Mouse (Mus musculus): ENCODE results near the gene Erich3. TPM values are rescaled to one million over a fixed set of nuclear protein-coding genes. Genes with fewer than 3 reads are reported as not detected.

The Erich3 gene
- total and polyA plus RNA-seq, 2 experiments from 2014 or later, result 0.08 TPM; not detected in 1

DNA sequence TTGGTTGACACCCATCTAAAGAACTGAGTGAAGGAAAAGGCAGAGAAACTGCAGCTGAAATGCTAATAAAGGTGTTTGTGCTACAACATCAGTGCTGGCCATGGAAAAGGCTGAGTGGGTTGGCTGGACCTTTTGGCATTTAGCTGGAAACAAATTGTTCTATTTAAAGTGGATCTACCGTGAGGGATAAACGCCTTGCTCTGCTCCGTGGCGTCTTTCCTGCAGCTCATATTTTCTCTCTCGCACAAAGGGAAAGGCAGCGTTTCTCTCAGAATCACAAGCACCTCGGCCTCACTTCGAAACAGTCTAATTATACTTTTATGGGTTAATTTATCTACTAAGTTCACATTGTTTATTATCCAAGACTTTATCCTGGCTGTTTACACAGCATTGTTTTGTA lies 136.8 kb downstream of the Erich3 start:
- Histone ChIP-seq H3K4me2 (ENCODE audit: low read depth, low read length) (no peak overlapping the region), H3K9me3 (replicated peaks; ENCODE audit: control insufficient read depth, low read length) (no peaks in the 10 kb centered on the region), H3K27me3 (ENCODE audit: control insufficient read depth, insufficient read depth, low read length) (no peaks in the 10 kb centered on the region), H3K36me3 (replicated peaks; ENCODE audit: control insufficient read depth, insufficient read depth, low read length) (0 out of 2 replicates have a peak, but pooled peaks cover 8% of the 10 kb centered on the region), H3K27ac (ENCODE audit: low read depth) (no peak overlapping the region), H3K4me3 (ENCODE audit: low read depth, low read length) (no peak overlapping the region), H3K4me1 (ENCODE audit: control insufficient read depth, insufficient read depth) (no peaks in the 10 kb centered on the region), H3K9ac (replicated peaks; ENCODE audit: low read depth, low read length) (no peak overlapping the region)
- WGBS, result 72% methylated on average over 8 of the region's 8 CpGs
- no peak for TF ChIP-seq EP300 (IDR thresholded peaks at IDR 0.05; ENCODE audit: low read depth)
- TF ChIP-seq CTCF (IDR thresholded peaks at IDR 0.05; ENCODE audit: low read depth), result no peak
- no peak for DNase-seq (ENCODE audit: low spot score)
- ATAC-seq (ENCODE audit: insufficient read depth, low read depth), result no peak

DNA sequence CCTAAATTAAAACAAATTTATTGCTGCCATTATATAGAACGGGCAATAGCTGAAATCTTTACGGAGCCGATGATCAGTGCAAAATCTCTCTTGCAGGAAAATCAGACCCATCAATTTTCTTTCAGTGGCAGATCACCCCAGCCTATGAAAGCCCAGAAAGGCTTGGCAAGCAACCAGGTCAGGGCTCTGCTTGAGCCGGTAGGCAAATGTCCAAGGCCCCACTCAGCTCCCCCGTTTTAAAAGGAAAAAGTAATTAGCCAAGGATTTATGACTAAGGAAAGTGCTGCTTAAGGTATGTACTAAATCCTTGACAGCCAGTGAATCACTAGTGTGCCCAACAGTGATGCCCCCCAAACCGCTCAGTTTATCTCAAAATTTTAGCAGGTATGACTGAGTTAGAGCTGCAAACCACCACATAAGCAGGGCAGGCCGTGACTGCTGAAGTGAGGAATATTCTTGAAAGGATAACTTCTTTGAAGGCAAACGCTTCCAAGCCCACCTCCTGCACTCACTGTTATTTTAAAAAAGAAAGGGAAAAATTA lies 137.3 kb downstream of the Erich3 start:
- no peak overlapping the region for H3K4me3 ChIP-seq (ENCODE audit: low read depth, low read length)
- ATAC-seq (ENCODE audit: insufficient read depth, low read depth) (no peak), DNase-seq (ENCODE audit: low spot score) (no peak)
- no peaks in the 10 kb centered on the region for H3K9me3 ChIP-seq (replicated peaks; ENCODE audit: control insufficient read depth, low read length)
- WGBS, result 71% methylated on average over 8 of the region's 8 CpGs
- no peak for TF ChIP-seq EP300 (IDR thresholded peaks at IDR 0.05; ENCODE audit: low read depth)
- TF ChIP-seq CTCF (IDR thresholded peaks at IDR 0.05; ENCODE audit: low read depth), result no peak
- no peak overlapping the region for H3K4me2 ChIP-seq (ENCODE audit: low read depth, low read length)
- H3K9ac ChIP-seq (replicated peaks; ENCODE audit: low read depth, low read length), result no peak overlapping the region
- no peak overlapping the region for H3K27ac ChIP-seq (ENCODE audit: low read depth)
- H3K4me1 ChIP-seq (ENCODE audit: control insufficient read depth, insufficient read depth), result no peaks in the 10 kb centered on the region
- H3K36me3 ChIP-seq (replicated peaks; ENCODE audit: control insufficient read depth, insufficient read depth, low read length), result 0 out of 2 replicates have a peak, but pooled peaks cover 8% of the 10 kb centered on the region
- H3K27me3 ChIP-seq (ENCODE audit: control insufficient read depth, insufficient read depth, low read length), result no peaks in the 10 kb centered on the region

DNA sequence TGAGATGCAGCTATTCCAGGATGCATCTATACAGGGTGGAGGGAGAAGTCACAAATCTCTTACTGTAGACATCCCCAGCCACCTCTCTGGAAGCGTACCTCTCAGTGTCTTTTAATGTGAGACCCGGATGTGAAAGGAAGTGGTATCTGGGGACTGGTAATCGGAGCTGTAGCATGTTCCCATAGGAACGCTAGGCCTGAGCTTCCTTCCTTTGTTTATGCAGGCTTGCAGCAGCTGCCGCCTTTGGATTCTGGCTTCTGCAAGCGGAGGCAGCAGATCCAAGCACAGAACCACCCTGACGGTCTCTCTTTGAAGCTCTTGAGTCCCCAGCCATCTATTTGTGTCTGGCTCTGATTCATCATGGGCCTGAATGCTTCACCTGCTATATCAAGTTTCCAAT lies 143.0 kb downstream of the Erich3 start:
- H3K36me3 ChIP-seq (replicated peaks; ENCODE audit: control insufficient read depth, insufficient read depth, low read length), result peaks cover 12% of the 10 kb centered on the region; the same call in 1 of the 2 replicates
- ATAC-seq (ENCODE audit: insufficient read depth, low read depth) (peak; percentile 60), DNase-seq (ENCODE audit: low spot score) (peak; percentile 41)
- no peak overlapping the region for H3K9ac ChIP-seq (replicated peaks; ENCODE audit: low read depth, low read length)
- 34% methylated on average over 7 of the region's 7 CpGs for WGBS
- no peak overlapping the region for H3K27ac ChIP-seq (ENCODE audit: low read depth)
- TF ChIP-seq EP300 (IDR thresholded peaks at IDR 0.05; ENCODE audit: low read depth), result no peak
- no peak for TF ChIP-seq CTCF (IDR thresholded peaks at IDR 0.05; ENCODE audit: low read depth)
- no peak overlapping the region for H3K4me3 ChIP-seq (ENCODE audit: low read depth, low read length)
- H3K27me3 ChIP-seq (ENCODE audit: control insufficient read depth, insufficient read depth, low read length), result no peaks in the 10 kb centered on the region
- H3K4me2 ChIP-seq (ENCODE audit: low read depth, low read length), result no peak overlapping the region
- no peaks in the 10 kb centered on the region for H3K9me3 ChIP-seq (replicated peaks; ENCODE audit: control insufficient read depth, low read length)
- no peaks in the 10 kb centered on the region for H3K4me1 ChIP-seq (ENCODE audit: control insufficient read depth, insufficient read depth)

DNA sequence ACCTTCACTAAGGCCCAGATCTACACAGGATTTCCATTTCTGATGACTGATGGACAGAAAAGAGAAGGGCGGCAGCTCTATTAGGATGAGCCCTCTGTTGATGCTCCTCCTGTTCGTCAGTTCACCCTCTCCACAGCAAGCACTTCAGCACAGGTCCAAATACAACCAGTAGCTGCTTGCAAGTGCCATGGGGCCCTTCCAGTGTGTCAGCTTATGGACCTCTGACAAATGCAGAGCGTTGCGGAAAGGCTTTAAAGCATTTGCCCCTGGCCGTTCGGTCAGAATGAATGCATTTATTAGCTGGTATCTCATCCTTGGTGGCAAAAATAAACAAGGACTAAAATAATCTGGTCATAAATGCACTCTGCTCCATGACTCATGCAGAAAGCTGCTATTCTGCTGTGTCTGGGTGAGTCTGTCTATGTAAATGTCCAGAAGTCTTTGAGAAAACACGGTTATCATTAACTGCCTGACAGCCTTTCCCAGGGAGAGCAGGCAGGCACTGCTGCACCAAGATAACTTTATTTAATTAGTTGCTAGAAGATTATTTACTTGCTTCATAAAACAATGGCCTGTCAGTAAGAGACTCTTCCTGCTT lies 146.7 kb downstream of the Erich3 start:
- Histone ChIP-seq H3K27ac (ENCODE audit: low read depth) (no peak overlapping the region), H3K9ac (replicated peaks; ENCODE audit: low read depth, low read length) (no peak overlapping the region), H3K4me3 (ENCODE audit: low read depth, low read length) (no peak overlapping the region), H3K36me3 (replicated peaks; ENCODE audit: control insufficient read depth, insufficient read depth, low read length) (peaks cover 4% of the 10 kb centered on the region; the same call in 1 of the 2 replicates), H3K4me2 (ENCODE audit: low read depth, low read length) (no peak overlapping the region), H3K4me1 (ENCODE audit: control insufficient read depth, insufficient read depth) (no peaks in the 10 kb centered on the region), H3K27me3 (ENCODE audit: control insufficient read depth, insufficient read depth, low read length) (no peaks in the 10 kb centered on the region), H3K9me3 (replicated peaks; ENCODE audit: control insufficient read depth, low read length) (no peaks in the 10 kb centered on the region)
- no peak for TF ChIP-seq CTCF (IDR thresholded peaks at IDR 0.05; ENCODE audit: low read depth)
- no peak for TF ChIP-seq EP300 (IDR thresholded peaks at IDR 0.05; ENCODE audit: low read depth)
- ATAC-seq (ENCODE audit: insufficient read depth, low read depth) (no peak), DNase-seq (ENCODE audit: low spot score) (no peak)
- 60% methylated on average over 7 of the region's 7 CpGs for WGBS

DNA sequence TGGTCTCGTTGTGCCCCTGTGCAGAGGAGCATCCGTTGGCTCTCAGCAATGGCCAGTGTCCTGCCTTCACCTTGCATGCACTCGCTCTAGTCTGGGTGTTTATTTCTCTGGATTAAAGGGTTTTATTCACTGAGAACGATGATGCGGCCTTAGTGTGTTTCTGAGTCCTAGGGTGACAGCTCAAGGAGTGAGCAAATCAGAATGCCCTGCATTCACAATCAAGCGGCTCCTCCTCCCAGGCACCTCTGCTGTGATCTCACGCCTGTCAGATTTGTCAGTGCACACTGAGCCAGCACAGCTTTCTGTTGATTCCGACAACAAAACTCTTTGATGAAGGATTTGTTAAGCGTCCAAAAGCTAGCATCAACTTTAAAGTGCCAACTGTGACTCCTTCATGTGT lies 147.6 kb downstream of the Erich3 start:
- H3K9ac ChIP-seq (replicated peaks; ENCODE audit: low read depth, low read length), result no peak overlapping the region
- DNase-seq (ENCODE audit: low spot score), result no peak
- TF ChIP-seq EP300 (IDR thresholded peaks at IDR 0.05; ENCODE audit: low read depth) (no peak), CTCF (IDR thresholded peaks at IDR 0.05; ENCODE audit: low read depth) (no peak)
- no peak overlapping the region for H3K4me2 ChIP-seq (ENCODE audit: low read depth, low read length)
- H3K9me3 ChIP-seq (replicated peaks; ENCODE audit: control insufficient read depth, low read length), result no peaks in the 10 kb centered on the region
- H3K27me3 ChIP-seq (ENCODE audit: control insufficient read depth, insufficient read depth, low read length), result no peaks in the 10 kb centered on the region
- ATAC-seq (ENCODE audit: insufficient read depth, low read depth), result no peak
- no peak overlapping the region for H3K4me3 ChIP-seq (ENCODE audit: low read depth, low read length)
- peaks cover 7% of the 10 kb centered on the region; the same call in 1 of the 2 replicates for H3K36me3 ChIP-seq (replicated peaks; ENCODE audit: control insufficient read depth, insufficient read depth, low read length)
- no peaks in the 10 kb centered on the region for H3K4me1 ChIP-seq (ENCODE audit: control insufficient read depth, insufficient read depth)
- no peak overlapping the region for H3K27ac ChIP-seq (ENCODE audit: low read depth)
- 50% methylated on average over 9 of the region's 9 CpGs for WGBS

DNA sequence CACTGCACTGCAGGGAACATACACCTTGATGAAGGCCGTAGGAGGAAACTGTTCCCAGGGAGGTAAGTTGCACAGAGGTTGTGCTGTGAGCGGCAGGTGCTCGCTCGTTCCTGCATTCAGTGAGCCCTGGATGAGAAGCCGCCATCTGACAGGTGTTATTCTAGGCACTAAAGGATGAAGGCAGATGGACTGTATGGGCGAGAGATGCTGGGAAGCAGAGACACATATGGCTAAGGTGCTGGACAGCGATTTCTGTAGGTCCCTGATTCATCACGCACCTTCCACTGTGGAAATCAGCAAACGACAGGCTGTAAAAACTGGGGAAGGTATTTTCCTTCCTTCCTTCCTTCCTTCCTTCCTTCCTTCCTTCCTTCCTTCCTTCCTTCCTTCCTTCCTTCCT lies 148.2 kb downstream of the Erich3 start:
- DNase-seq (ENCODE audit: low spot score), result no peak
- Histone ChIP-seq H3K9ac (replicated peaks; ENCODE audit: low read depth, low read length) (no peak overlapping the region), H3K9me3 (replicated peaks; ENCODE audit: control insufficient read depth, low read length) (no peaks in the 10 kb centered on the region), H3K36me3 (replicated peaks; ENCODE audit: control insufficient read depth, insufficient read depth, low read length) (peaks cover 7% of the 10 kb centered on the region; the same call in 1 of the 2 replicates), H3K27ac (ENCODE audit: low read depth) (no peak overlapping the region), H3K4me3 (ENCODE audit: low read depth, low read length) (no peak overlapping the region), H3K4me2 (ENCODE audit: low read depth, low read length) (no peak overlapping the region), H3K4me1 (ENCODE audit: control insufficient read depth, insufficient read depth) (no peaks in the 10 kb centered on the region), H3K27me3 (ENCODE audit: control insufficient read depth, insufficient read depth, low read length) (no peaks in the 10 kb centered on the region)
- WGBS, result 76% methylated on average over 9 of the region's 9 CpGs
- no peak for ATAC-seq (ENCODE audit: insufficient read depth, low read depth)
- no peak for TF ChIP-seq EP300 (IDR thresholded peaks at IDR 0.05; ENCODE audit: low read depth)
- TF ChIP-seq CTCF (IDR thresholded peaks at IDR 0.05; ENCODE audit: low read depth), result no peak

Measured in heart, postnatal 0 days (tissue).